Mouse (Mus musculus): ENCODE measurements at regions not wholly inside any gene's neighbourhood (a gene's known extent, or its start where the extent isn't known, plus 50 kb on each side); places are given as distances from the start of the nearest gene placed in this dataset.

GRCm38 (mm10) chrX:167032586-167032985 lies 176.5 kb downstream of the Tmsb4x start:
- no peaks in the 10 kb centered on the region for H3K4me1 ChIP-seq (ENCODE audit: control insufficient read depth, insufficient read depth, low read length)
- WGBS = 17% methylated on average over 3 of the region's 3 CpGs
- H3K27me3 ChIP-seq (ENCODE audit: control insufficient read depth, insufficient read depth, low read length) = no peaks in the 10 kb centered on the region; the same call in 1 of the 2 replicates
- peak overlapping the region; percentile 69 for H3K27ac ChIP-seq (ENCODE audit: low read length)
- H3K9me3 ChIP-seq (replicated peaks; ENCODE audit: control insufficient read depth, low read length) = no peaks in the 10 kb centered on the region
- H3K4me3 ChIP-seq (replicated peaks; ENCODE audit: low read length) = no peak overlapping the region
- no peak overlapping the region for H3K9ac ChIP-seq (ENCODE audit: low read length)
- H3K36me3 ChIP-seq (ENCODE audit: control insufficient read depth, insufficient read depth, low read length) = no peaks in the 10 kb centered on the region
- no peak overlapping the region for H3K4me2 ChIP-seq (ENCODE audit: low read depth, low read length)
- ATAC-seq (ENCODE audit: insufficient read depth, low FRiP score) = peak; percentile 53; the same call in 1 of the 2 replicates

GRCm38 (mm10) chrX:167031543-167031942 lies 177.6 kb downstream of the Tmsb4x start:
- H3K4me2 ChIP-seq (ENCODE audit: low read depth, low read length) = no peak overlapping the region
- no peaks in the 10 kb centered on the region for H3K4me1 ChIP-seq (ENCODE audit: control insufficient read depth, insufficient read depth, low read length)
- no peak for ATAC-seq (ENCODE audit: insufficient read depth, low FRiP score)
- H3K36me3 ChIP-seq (ENCODE audit: control insufficient read depth, insufficient read depth, low read length) = no peaks in the 10 kb centered on the region
- H3K9ac ChIP-seq (ENCODE audit: low read length) = no peak overlapping the region
- no peaks in the 10 kb centered on the region for H3K9me3 ChIP-seq (replicated peaks; ENCODE audit: control insufficient read depth, low read length)
- H3K4me3 ChIP-seq (replicated peaks; ENCODE audit: low read length) = no peak overlapping the region
- 85% methylated on average over 2 of the region's 2 CpGs for WGBS
- no peaks in the 10 kb centered on the region; the same call in 1 of the 2 replicates for H3K27me3 ChIP-seq (ENCODE audit: control insufficient read depth, insufficient read depth, low read length)
- H3K27ac ChIP-seq (ENCODE audit: low read length) = no peak overlapping the region

GRCm38 (mm10) chrX:167015602-167016001 lies 193.5 kb downstream of the Tmsb4x start:
- H3K4me2 ChIP-seq (ENCODE audit: low read depth, low read length) = no peak overlapping the region
- H3K36me3 ChIP-seq (ENCODE audit: control insufficient read depth, insufficient read depth, low read length) = no peaks in the 10 kb centered on the region
- no peaks in the 10 kb centered on the region for H3K27me3 ChIP-seq (ENCODE audit: control insufficient read depth, insufficient read depth, low read length)
- H3K9ac ChIP-seq (ENCODE audit: low read length) = no peak overlapping the region
- no peaks in the 10 kb centered on the region for H3K9me3 ChIP-seq (replicated peaks; ENCODE audit: control insufficient read depth, low read length)
- no peak overlapping the region for H3K27ac ChIP-seq (ENCODE audit: low read length)
- no peak overlapping the region for H3K4me3 ChIP-seq (replicated peaks; ENCODE audit: low read length)
- 77% methylated on average over 2 of the region's 2 CpGs for WGBS
- no peak for ATAC-seq (ENCODE audit: insufficient read depth, low FRiP score)
- H3K4me1 ChIP-seq (ENCODE audit: control insufficient read depth, insufficient read depth, low read length) = no peaks in the 10 kb centered on the region

- no peaks in the 10 kb centered on the region for H3K9me3 ChIP-seq (replicated peaks; ENCODE audit: control insufficient read depth, low read length)
- no peak overlapping the region for H3K4me2 ChIP-seq (ENCODE audit: low read depth, low read length)
- no peaks in the 10 kb centered on the region for H3K4me1 ChIP-seq (ENCODE audit: control insufficient read depth, insufficient read depth, low read length)
- no peak for ATAC-seq (ENCODE audit: insufficient read depth, low FRiP score)
- no peaks in the 10 kb centered on the region for H3K27me3 ChIP-seq (ENCODE audit: control insufficient read depth, insufficient read depth, low read length)
- H3K27ac ChIP-seq (ENCODE audit: low read length) = no peak overlapping the region
- H3K36me3 ChIP-seq (ENCODE audit: control insufficient read depth, insufficient read depth, low read length) = no peaks in the 10 kb centered on the region
- no peak overlapping the region for H3K4me3 ChIP-seq (replicated peaks; ENCODE audit: low read length)
- H3K9ac ChIP-seq (ENCODE audit: low read length) = no peak overlapping the region
- WGBS = 39% methylated on average over 2 of the region's 2 CpGs
Observed at GRCm38 (mm10) chrX:167014322-167014721, 194.8 kb downstream of the Tmsb4x start.

- H3K9me3 ChIP-seq (replicated peaks; ENCODE audit: control insufficient read depth, low read length) = no peaks in the 10 kb centered on the region
- H3K9ac ChIP-seq (ENCODE audit: low read length) = no peak overlapping the region
- no peaks in the 10 kb centered on the region for H3K27me3 ChIP-seq (ENCODE audit: control insufficient read depth, insufficient read depth, low read length)
- WGBS = 53% methylated on average over 4 of the region's 4 CpGs
- H3K36me3 ChIP-seq (ENCODE audit: control insufficient read depth, insufficient read depth, low read length) = no peaks in the 10 kb centered on the region
- no peak overlapping the region; the same call in 1 of the 2 replicates for H3K27ac ChIP-seq (ENCODE audit: low read length)
- no peak overlapping the region for H3K4me2 ChIP-seq (ENCODE audit: low read depth, low read length)
- no peak overlapping the region for H3K4me3 ChIP-seq (replicated peaks; ENCODE audit: low read length)
- H3K4me1 ChIP-seq (ENCODE audit: control insufficient read depth, insufficient read depth, low read length) = no peaks in the 10 kb centered on the region
- peak; percentile 50; the same call in 1 of the 2 replicates for ATAC-seq (ENCODE audit: insufficient read depth, low FRiP score)
Observed at GRCm38 (mm10) chrX:167012891-167013290, 196.2 kb downstream of the Tmsb4x start.

- 53% methylated on average over 1 of the region's 1 CpGs for WGBS
- H3K27ac ChIP-seq (ENCODE audit: low read length) = peak overlapping the region; percentile 9; the same call in 1 of the 2 replicates
- H3K27me3 ChIP-seq (ENCODE audit: control insufficient read depth, insufficient read depth, low read length) = no peaks in the 10 kb centered on the region
- H3K4me1 ChIP-seq (ENCODE audit: control insufficient read depth, insufficient read depth, low read length) = no peaks in the 10 kb centered on the region
- no peak overlapping the region for H3K9ac ChIP-seq (ENCODE audit: low read length)
- H3K36me3 ChIP-seq (ENCODE audit: control insufficient read depth, insufficient read depth, low read length) = no peaks in the 10 kb centered on the region
- no peak overlapping the region for H3K4me3 ChIP-seq (replicated peaks; ENCODE audit: low read length)
- ATAC-seq (ENCODE audit: insufficient read depth, low FRiP score) = no peak; the same call in 1 of the 2 replicates
- H3K9me3 ChIP-seq (replicated peaks; ENCODE audit: control insufficient read depth, low read length) = no peaks in the 10 kb centered on the region
- no peak overlapping the region for H3K4me2 ChIP-seq (ENCODE audit: low read depth, low read length)
Observed at GRCm38 (mm10) chrX:167011977-167012542, 197.1 kb downstream of the Tmsb4x start.

GRCm38 (mm10) chrX:166995855-166996254 lies 213.3 kb downstream of the Tmsb4x start:
- no peaks in the 10 kb centered on the region for H3K4me1 ChIP-seq (ENCODE audit: control insufficient read depth, insufficient read depth, low read length)
- H3K27ac ChIP-seq (ENCODE audit: low read length) = no peak overlapping the region
- no peaks in the 10 kb centered on the region for H3K27me3 ChIP-seq (ENCODE audit: control insufficient read depth, insufficient read depth, low read length)
- no peak for ATAC-seq (ENCODE audit: insufficient read depth, low FRiP score)
- WGBS = 71% methylated on average over 4 of the region's 4 CpGs
- no peak overlapping the region for H3K4me3 ChIP-seq (replicated peaks; ENCODE audit: low read length)
- no peaks in the 10 kb centered on the region for H3K36me3 ChIP-seq (ENCODE audit: control insufficient read depth, insufficient read depth, low read length)
- H3K9ac ChIP-seq (ENCODE audit: low read length) = no peak overlapping the region
- H3K9me3 ChIP-seq (replicated peaks; ENCODE audit: control insufficient read depth, low read length) = no peaks in the 10 kb centered on the region
- H3K4me2 ChIP-seq (ENCODE audit: low read depth, low read length) = no peak overlapping the region

- no peak overlapping the region for H3K9ac ChIP-seq (ENCODE audit: low read length)
- H3K4me2 ChIP-seq (ENCODE audit: low read depth, low read length) = no peak overlapping the region
- H3K36me3 ChIP-seq (ENCODE audit: control insufficient read depth, insufficient read depth, low read length) = no peaks in the 10 kb centered on the region
- peak overlapping the region; percentile 46; the same call in 1 of the 2 replicates for H3K27ac ChIP-seq (ENCODE audit: low read length)
- no peak for ATAC-seq (ENCODE audit: insufficient read depth, low FRiP score)
- no peaks in the 10 kb centered on the region for H3K4me1 ChIP-seq (ENCODE audit: control insufficient read depth, insufficient read depth, low read length)
- H3K9me3 ChIP-seq (replicated peaks; ENCODE audit: control insufficient read depth, low read length) = no peaks in the 10 kb centered on the region
- no peak overlapping the region for H3K4me3 ChIP-seq (replicated peaks; ENCODE audit: low read length)
- WGBS = 57% methylated on average over 6 of the region's 6 CpGs
- H3K27me3 ChIP-seq (ENCODE audit: control insufficient read depth, insufficient read depth, low read length) = no peaks in the 10 kb centered on the region; the same call in 1 of the 2 replicates
Observed at GRCm38 (mm10) chrX:166981003-166981402, 228.1 kb downstream of the Tmsb4x start.

- ATAC-seq (ENCODE audit: insufficient read depth, low FRiP score) = no peak
Observed at GRCm38 (mm10) chrX:166980504-166980903, 228.6 kb downstream of the Tmsb4x start.

More at GRCm38 (mm10) chrX:166980504-166980903, 228.6 kb downstream of the Tmsb4x start:
- Histone ChIP-seq H3K4me2 (ENCODE audit: low read depth, low read length) (no peak overlapping the region), H3K27me3 (ENCODE audit: control insufficient read depth, insufficient read depth, low read length) (no peaks in the 10 kb centered on the region; the same call in 1 of the 2 replicates), H3K27ac (ENCODE audit: low read length) (no peak overlapping the region), H3K4me3 (replicated peaks; ENCODE audit: low read length) (no peak overlapping the region), H3K9me3 (replicated peaks; ENCODE audit: control insufficient read depth, low read length) (no peaks in the 10 kb centered on the region), H3K9ac (ENCODE audit: low read length) (no peak overlapping the region), H3K4me1 (ENCODE audit: control insufficient read depth, insufficient read depth, low read length) (no peaks in the 10 kb centered on the region), H3K36me3 (ENCODE audit: control insufficient read depth, insufficient read depth, low read length) (no peaks in the 10 kb centered on the region)
- WGBS = 65% methylated on average over 4 of the region's 4 CpGs
